Mouse (Mus musculus): ENCODE results near the gene Upb1. TPM values are rescaled to one million over a fixed set of nuclear protein-coding genes. Genes with fewer than 3 reads are reported as not detected.
"Not testable (repeated sequence)": the region's sequence is repeated elsewhere in the genome, so short reads cannot be mapped to it uniquely, and the experiment has no call there.

Gene Upb1
- polyA plus RNA-seq, 1 experiment from 2014 or later: 0.62 TPM

- H3K27me3 ChIP-seq: no peaks in the 10 kb centered on the region
- H3K4me3 ChIP-seq: no peak overlapping the region
- H3K4me2 ChIP-seq: no peak overlapping the region
- no peaks in the 10 kb centered on the region for H3K36me3 ChIP-seq
- H3K4me1 ChIP-seq (replicated peaks): peaks cover 49% of the 10 kb centered on the region
- no peak for ATAC-seq (replicated peaks; ENCODE audit: insufficient number of reproducible peaks, insufficient read depth, low FRiP score, low read depth)
- H3K27ac ChIP-seq: no peak overlapping the region
- WGBS: 87% methylated on average over 4 of the region's 4 CpGs
- H3K9ac ChIP-seq: no peak overlapping the region
- H3K9me3 ChIP-seq (replicated peaks): no peaks in the 10 kb centered on the region
These were observed 42.1 kb downstream of the Upb1 start for GRCm38 (mm10) chr10:75443017-75443416.

GRCm38 (mm10) chr10:75444111-75444826 lies 43.4 kb downstream of the Upb1 start:
- ATAC-seq (replicated peaks; ENCODE audit: insufficient number of reproducible peaks, insufficient read depth, low FRiP score, low read depth): no peak
- 77% methylated on average over 19 of the region's 19 CpGs for WGBS
- peak overlapping the region; percentile 28; the same call in 1 of the 2 replicates for H3K27ac ChIP-seq

GRCm38 (mm10) chr10:75445030-75445429 lies 44.1 kb downstream of the Upb1 start:
- no peaks in the 10 kb centered on the region for H3K9me3 ChIP-seq (replicated peaks)
- no peak overlapping the region for H3K4me3 ChIP-seq
- H3K4me2 ChIP-seq: no peak overlapping the region
- no peak for ATAC-seq (replicated peaks; ENCODE audit: insufficient number of reproducible peaks, insufficient read depth, low FRiP score, low read depth)
- no peak overlapping the region for H3K9ac ChIP-seq
- H3K36me3 ChIP-seq: no peaks in the 10 kb centered on the region
- 45% methylated on average over 8 of the region's 8 CpGs for WGBS
- no peaks in the 10 kb centered on the region for H3K27me3 ChIP-seq
- H3K27ac ChIP-seq: peak overlapping the region; percentile 28
- H3K4me1 ChIP-seq (replicated peaks): peaks cover 58% of the 10 kb centered on the region

More at GRCm38 (mm10) chr10:75444111-75444826, 43.4 kb downstream of the Upb1 start:
- Histone ChIP-seq H3K27me3 (no peaks in the 10 kb centered on the region), H3K4me1 (replicated peaks) (peaks cover 52% of the 10 kb centered on the region), H3K4me2 (no peak overlapping the region), H3K9me3 (replicated peaks) (no peaks in the 10 kb centered on the region), H3K9ac (no peak overlapping the region), H3K4me3 (no peak overlapping the region), H3K36me3 (no peaks in the 10 kb centered on the region)

- peak overlapping the region; percentile 69 for H3K27ac ChIP-seq
- WGBS: 60% methylated on average over 13 of the region's 13 CpGs
- peak; percentile 7; the same call in 1 of the 2 replicates for ATAC-seq (replicated peaks; ENCODE audit: insufficient number of reproducible peaks, insufficient read depth, low FRiP score, low read depth)
These were observed 45.7 kb downstream of the Upb1 start for GRCm38 (mm10) chr10:75446501-75447083.

GRCm38 (mm10) chr10:75447489-75447888 lies 46.6 kb downstream of the Upb1 start:
- Histone ChIP-seq H3K27ac (no peak overlapping the region; the same call in 1 of the 2 replicates), H3K9me3 (replicated peaks) (no peaks in the 10 kb centered on the region), H3K4me3 (no peak overlapping the region), H3K27me3 (no peaks in the 10 kb centered on the region), H3K4me2 (no peak overlapping the region), H3K9ac (no peak overlapping the region), H3K36me3 (no peaks in the 10 kb centered on the region), H3K4me1 (replicated peaks) (peaks cover 70% of the 10 kb centered on the region)
- ATAC-seq (replicated peaks; ENCODE audit: insufficient number of reproducible peaks, insufficient read depth, low FRiP score, low read depth): no peak
- 82% methylated on average over 11 of the region's 11 CpGs for WGBS

More at GRCm38 (mm10) chr10:75446501-75447083, 45.7 kb downstream of the Upb1 start:
- H3K27me3 ChIP-seq: no peaks in the 10 kb centered on the region
- H3K36me3 ChIP-seq: no peaks in the 10 kb centered on the region
- H3K4me2 ChIP-seq: no peak overlapping the region
- H3K9ac ChIP-seq: no peak overlapping the region
- H3K9me3 ChIP-seq (replicated peaks): no peaks in the 10 kb centered on the region
- H3K4me1 ChIP-seq (replicated peaks): peaks cover 71% of the 10 kb centered on the region
- no peak overlapping the region for H3K4me3 ChIP-seq

GRCm38 (mm10) chr10:75448806-75449420 lies 48.0 kb downstream of the Upb1 start:
- Histone ChIP-seq H3K27me3 (no peaks in the 10 kb centered on the region), H3K9me3 (replicated peaks) (no peaks in the 10 kb centered on the region), H3K36me3 (no peaks in the 10 kb centered on the region), H3K4me2 (no peak overlapping the region), H3K4me3 (no peak overlapping the region), H3K4me1 (replicated peaks) (peaks cover 70% of the 10 kb centered on the region), H3K9ac (no peak overlapping the region), H3K27ac (peak overlapping the region; percentile 94)
- no peak for ATAC-seq (replicated peaks; ENCODE audit: insufficient number of reproducible peaks, insufficient read depth, low FRiP score, low read depth)
- 34% methylated on average over 6 of the region's 6 CpGs for WGBS

GRCm38 (mm10) chr10:75450331-75450730 lies 49.4 kb downstream of the Upb1 start:
- Histone ChIP-seq H3K27me3 (no peaks in the 10 kb centered on the region), H3K36me3 (no peaks in the 10 kb centered on the region), H3K4me2 (no peak overlapping the region), H3K9ac (no peak overlapping the region), H3K9me3 (replicated peaks) (no peaks in the 10 kb centered on the region), H3K4me3 (no peak overlapping the region), H3K4me1 (replicated peaks) (peaks cover 56% of the 10 kb centered on the region), H3K27ac (peak overlapping the region; percentile 94)
- 87% methylated on average over 8 of the region's 8 CpGs for WGBS
- ATAC-seq (replicated peaks; ENCODE audit: insufficient number of reproducible peaks, insufficient read depth, low FRiP score, low read depth): no peak

- H3K27me3 ChIP-seq: no peaks in the 10 kb centered on the region
- H3K4me1 ChIP-seq (replicated peaks): peaks cover 60% of the 10 kb centered on the region
- ATAC-seq (replicated peaks; ENCODE audit: insufficient number of reproducible peaks, insufficient read depth, low FRiP score, low read depth): peak; percentile 84
- H3K27ac ChIP-seq: peak overlapping the region; percentile 94
- H3K4me2 ChIP-seq: peak overlapping the region; percentile 30
- H3K36me3 ChIP-seq: no peaks in the 10 kb centered on the region
- H3K4me3 ChIP-seq: no peak overlapping the region
- H3K9ac ChIP-seq: no peak overlapping the region
- no peaks in the 10 kb centered on the region for H3K9me3 ChIP-seq (replicated peaks)
- 17% methylated on average over 10 of the region's 10 CpGs for WGBS
These were observed 50.3 kb downstream of the Upb1 start for GRCm38 (mm10) chr10:75451036-75451786.

- H3K4me2 ChIP-seq: 0 out of 2 replicates have a peak overlapping the region, but pooled peaks have one; percentile 34
- peak; percentile 82 for ATAC-seq (replicated peaks; ENCODE audit: insufficient number of reproducible peaks, insufficient read depth, low FRiP score, low read depth)
- not testable (repeated sequence) for H3K27me3 ChIP-seq; H3K9ac ChIP-seq; H3K4me3 ChIP-seq; H3K36me3 ChIP-seq; H3K9me3 ChIP-seq (replicated peaks)
- WGBS: 29% methylated on average over 13 of the region's 18 CpGs
- H3K27ac ChIP-seq: peak overlapping the region; percentile 83
- H3K4me1 ChIP-seq (replicated peaks): peaks cover 22% of the 10 kb centered on the region
These were observed 55.3 kb downstream of the Upb1 start for GRCm38 (mm10) chr10:75456061-75456831.

- no peak for ATAC-seq (replicated peaks; ENCODE audit: insufficient number of reproducible peaks, insufficient read depth, low FRiP score, low read depth)
- H3K27me3 ChIP-seq: no peaks in the 10 kb centered on the region
- no peak overlapping the region for H3K4me3 ChIP-seq
- H3K9me3 ChIP-seq (replicated peaks): no peaks in the 10 kb centered on the region
- WGBS: 67% methylated on average over 1 of the region's 1 CpGs
- no peak overlapping the region for H3K9ac ChIP-seq
- no peaks in the 10 kb centered on the region for H3K36me3 ChIP-seq
- no peak overlapping the region for H3K27ac ChIP-seq
- H3K4me2 ChIP-seq: no peak overlapping the region
- peaks cover 12% of the 10 kb centered on the region for H3K4me1 ChIP-seq (replicated peaks)
These were observed 56.9 kb downstream of the Upb1 start for GRCm38 (mm10) chr10:75457852-75458251.

Data from heart, embryonic 15.5 days (tissue).